Mouse (Mus musculus) hematopoietic stem cell, adult 5-6 weeks (primary cell): ENCODE data around the gene Dab2. TPM values are rescaled to one million over a fixed set of nuclear protein-coding genes. Genes with fewer than 3 reads are reported as not detected.

Experiments
- ATAC-seq, 2 experiments: fragments of 125-278 bp in 1 of 2; replicated peaks in 1 of 2; 2 replicates each; pipeline ENCODE4 v1.8.0; 2016 to 2017; ENCODE audit warnings: inconsistent platforms in 2 of 2, mild to moderate bottlenecking in 2 of 2, moderate number of reproducible peaks in 2 of 2, low read depth in 1 of 2, moderate TSS enrichment in 1 of 2; ENCODE audit not compliant: low FRiP score in 2 of 2, poor library complexity in 2 of 2, severe bottlenecking in 2 of 2, insufficient read depth in 1 of 2, low TSS enrichment in 1 of 2
- total RNA-seq: library from RNA; stranded (forward); fragments of 172-1452, 232-1000 nt; gene quantifications from 2 replicates; pipeline ENCODE4 v1.2.3, GENCODE M21; 2017

The Dab2 gene
- 2.2 and 2.3 TPM in 2 replicates for total RNA-seq

GRCm38 (mm10) chr15:6299554-6299953 is at the start of gene Dab2:
TSS of gene Dab2 (plus strand) at chr15:6299788.
- no peak for ATAC-seq

- no peak for ATAC-seq
Measured at GRCm38 (mm10) chr15:6253471-6253870, 46.1 kb upstream of the Dab2 start.

DNA sequence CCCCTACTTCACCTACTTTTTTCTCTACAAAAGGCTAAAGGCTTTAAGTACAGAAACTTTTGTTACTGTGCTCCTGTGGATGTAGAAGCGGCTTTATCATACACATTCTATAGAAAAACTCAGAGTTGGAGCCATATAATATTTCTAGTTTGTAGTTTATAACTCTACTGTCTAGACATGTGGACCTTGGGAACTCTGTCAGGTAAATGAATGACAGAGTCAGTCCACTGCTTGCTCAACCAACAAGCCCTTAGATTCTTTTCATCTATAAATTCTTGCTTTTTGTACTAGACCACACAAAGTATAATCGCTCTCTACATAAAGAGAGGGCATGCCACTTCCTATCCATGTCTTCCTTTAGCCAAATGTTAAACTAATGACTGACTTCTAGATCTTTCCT is 45.2 kb upstream of the Dab2 start:
- ATAC-seq, result no peak

DNA sequence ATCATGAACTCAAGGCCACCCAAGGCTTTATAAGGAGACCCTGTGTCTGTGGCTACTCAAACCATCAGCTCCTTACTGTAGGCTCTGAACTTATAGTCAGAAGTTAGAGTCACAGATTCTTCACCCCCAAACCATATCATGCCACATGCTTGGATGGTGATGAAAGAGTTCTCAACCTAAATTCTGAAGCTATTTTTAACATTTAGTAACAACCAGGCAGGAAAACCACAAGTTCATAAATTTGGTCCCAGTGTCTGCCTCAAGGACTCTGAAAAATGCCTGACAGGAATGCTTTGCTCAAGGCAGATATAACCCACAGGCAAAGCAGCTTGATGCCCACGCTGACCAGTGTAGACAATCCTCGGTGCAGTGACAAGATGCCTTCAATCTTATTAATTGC is 42.5 kb upstream of the Dab2 start:
- peak; percentile 62 to 69 for ATAC-seq

DNA sequence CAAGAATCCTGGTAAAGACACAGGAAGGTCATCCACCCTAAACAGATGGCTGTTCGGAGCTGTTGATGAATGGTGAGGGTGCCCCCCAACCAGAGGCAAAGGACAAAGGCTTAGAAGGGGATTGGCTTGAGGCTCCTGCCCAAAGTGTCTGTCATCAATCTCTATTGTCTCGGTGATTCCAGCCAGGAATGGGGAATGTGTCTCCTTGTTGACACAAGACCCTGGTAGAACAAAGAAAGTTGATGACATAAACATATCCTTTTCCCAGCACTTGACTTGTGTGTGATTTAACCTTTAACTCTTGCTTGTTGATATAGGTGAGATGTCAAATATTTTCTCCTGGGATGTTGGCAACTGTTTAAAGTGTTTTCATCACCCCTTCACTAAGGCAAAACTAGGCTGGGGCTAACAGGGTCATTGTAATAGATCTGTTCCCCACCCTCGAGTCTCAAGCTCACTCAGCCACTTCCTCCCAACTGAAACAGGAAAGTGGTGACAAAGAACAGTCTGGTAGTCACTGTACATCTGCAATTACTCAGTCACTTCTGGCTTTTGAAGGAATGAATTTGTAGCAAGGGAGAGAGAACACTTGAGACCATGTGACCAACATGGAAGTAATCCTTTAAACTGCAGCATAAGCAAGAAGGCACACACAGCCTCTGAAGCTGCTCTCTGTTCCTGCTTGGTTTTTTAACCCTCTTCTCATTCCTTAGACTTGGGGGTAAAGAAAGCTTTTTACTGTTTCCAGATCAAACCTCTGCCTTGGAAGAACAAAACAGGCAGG is 39.4 kb upstream of the Dab2 start:
- peak; percentile 36 to 54; a peak in 3 of 4 replicates for ATAC-seq

- ATAC-seq, result no peak
Measured at GRCm38 (mm10) chr15:6260741-6261430, 38.7 kb upstream of the Dab2 start.

DNA sequence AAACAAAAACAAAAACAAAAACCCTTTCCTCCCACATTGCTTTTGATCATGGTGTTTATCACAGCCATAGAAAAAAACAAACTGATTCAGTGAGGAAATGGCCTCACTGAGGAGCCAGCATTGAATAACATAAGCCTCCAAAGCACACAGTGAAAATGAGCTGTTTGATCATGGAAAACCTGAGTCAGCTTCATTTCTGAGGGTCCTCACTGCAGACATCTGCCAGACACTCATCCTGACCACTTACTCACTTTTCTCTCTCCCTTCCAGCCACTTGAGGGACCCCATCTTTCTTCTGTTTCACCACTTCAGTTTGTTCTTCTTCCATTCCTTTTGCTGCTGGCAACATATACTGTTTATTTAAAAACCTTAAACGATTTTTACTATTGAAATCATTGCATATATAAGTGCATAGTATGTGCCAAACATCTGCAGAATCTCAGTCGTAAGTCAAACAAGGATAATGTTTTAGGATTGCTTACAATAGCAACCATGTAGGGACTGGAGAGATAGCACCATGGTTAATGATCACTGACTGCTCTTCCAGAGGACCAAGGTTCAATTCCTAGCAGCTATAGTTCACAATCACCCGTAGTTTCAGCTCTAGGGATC is 32.3 kb upstream of the Dab2 start:
- no peak for ATAC-seq

DNA sequence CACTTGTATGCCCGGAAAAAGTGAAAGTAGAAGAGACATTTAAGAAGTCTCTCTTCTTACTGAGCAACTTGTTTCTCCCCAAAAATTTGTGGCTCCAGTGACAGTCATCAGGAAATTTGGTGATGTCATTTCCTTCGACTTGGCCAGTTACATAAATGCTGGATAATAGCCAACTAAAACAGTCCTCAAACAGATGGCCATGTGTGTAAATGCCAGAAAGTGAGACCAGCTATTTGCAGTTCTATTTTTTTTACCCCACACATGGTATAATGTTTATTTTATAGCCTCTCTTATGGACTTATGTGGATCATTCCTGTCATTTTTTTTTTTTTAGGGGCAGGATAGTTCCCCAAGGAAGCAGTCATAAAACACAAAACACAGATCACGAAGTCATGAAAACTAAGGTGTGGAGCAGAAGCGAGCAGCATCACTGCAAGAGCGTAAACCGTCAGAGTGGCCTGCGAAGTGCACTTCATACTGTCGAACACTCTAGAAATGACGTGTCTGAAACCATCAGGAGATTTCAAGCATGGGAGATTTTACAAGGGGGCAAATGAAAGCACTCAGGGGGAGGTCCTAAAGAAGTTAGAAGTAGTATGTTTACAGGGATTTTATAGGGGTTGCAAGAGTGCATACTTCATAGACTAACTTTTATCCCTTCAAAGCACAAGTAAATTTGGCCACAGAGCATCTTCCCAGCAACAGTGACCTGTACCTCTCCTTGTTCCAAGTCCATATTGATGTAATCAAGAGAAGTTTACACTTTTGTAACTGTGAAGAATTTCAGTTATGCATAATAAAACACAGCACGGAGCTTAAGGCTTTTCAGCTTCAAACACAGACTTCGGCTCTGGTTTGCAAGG is 20.8 kb upstream of the Dab2 start:
- peak; percentile 62 to 71 for ATAC-seq

GRCm38 (mm10) chr15:6280021-6280451 is 19.6 kb upstream of the Dab2 start:
- no peak for ATAC-seq

DNA sequence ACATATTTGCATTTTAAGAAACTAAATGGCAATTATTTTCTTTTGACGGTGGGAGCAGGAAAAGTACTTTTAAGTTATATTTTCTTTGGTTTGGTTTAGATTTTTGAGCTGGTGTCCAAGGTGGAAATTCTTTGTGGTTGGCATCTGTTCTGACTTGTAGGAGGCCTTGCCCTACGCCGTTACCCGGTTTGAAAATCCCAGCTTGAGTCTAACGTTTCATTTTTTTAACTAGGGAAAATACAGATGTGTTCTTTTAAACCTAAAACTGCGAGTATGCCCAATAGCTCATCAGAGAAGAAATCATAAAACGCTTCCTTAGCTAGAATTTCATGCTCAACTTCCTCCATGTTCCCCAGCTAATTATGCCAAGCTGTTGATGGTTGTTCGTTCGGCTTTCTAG is 16.3 kb upstream of the Dab2 start:
- ATAC-seq, result no peak

- no peak for ATAC-seq
Measured at GRCm38 (mm10) chr15:6296071-6296470, 3.5 kb upstream of the Dab2 start.

DNA sequence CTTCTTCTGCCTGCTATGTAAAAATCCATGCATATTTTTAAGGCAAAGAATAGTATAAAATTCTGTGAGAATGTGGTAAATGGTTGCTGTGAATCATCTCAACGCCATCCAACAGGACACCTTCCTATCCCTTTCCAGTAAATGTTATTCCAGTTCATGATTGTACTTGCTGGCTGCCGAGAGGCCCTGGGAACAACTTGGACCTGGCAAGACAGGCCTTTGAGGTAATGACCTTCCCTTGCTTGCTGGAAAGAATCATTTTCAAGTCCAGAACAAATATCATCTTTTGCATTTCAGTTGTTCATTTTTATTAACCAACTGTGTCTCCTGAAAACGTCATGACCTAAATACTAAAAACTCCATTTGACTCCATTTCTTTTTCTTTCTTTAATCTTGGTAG is 862 bp upstream of the Dab2 start:
- ATAC-seq, result no peak

DNA sequence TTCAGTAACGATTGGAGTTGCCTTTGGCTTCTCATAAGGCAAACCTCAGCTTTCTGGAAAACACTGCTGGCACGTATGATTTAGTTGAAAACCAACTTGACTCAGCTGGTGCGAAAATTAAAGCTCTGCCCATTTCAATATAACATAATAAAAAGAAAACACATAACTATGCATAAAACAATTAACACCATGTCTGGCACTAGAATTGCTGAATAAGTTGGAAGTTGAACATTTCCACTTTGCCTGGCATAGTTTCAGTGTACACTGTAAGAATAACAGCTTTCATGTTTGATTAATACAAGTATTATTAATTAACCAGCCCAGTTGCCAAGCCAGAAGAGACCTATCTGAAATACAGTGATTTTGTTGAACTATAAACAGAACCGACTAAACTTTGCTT is 2.6 kb downstream of the Dab2 start:
- no peak for ATAC-seq

DNA sequence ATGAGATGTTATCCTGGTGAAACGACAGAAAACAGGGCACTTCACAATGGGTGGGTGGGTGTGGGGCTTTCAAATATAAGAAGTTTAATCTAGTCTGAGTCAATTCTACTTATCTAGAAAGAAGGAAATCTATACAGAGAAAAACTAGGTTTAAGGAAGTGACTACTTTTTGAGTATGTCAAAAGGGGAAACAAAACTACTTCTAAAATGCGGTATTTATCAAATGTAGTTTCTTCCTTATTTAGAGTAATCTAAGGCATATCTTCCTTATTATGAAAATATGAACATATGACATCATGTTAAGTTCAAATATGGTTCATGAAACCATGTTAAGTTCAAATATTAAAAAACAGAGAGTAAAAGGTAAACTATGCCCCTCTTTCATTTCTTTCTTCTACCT is 4.2 kb downstream of the Dab2 start:
- no peak; a peak in 1 of 4 replicates for ATAC-seq

GRCm38 (mm10) chr15:6309633-6310032 is 10.0 kb downstream of the Dab2 start:
- no peak for ATAC-seq

DNA sequence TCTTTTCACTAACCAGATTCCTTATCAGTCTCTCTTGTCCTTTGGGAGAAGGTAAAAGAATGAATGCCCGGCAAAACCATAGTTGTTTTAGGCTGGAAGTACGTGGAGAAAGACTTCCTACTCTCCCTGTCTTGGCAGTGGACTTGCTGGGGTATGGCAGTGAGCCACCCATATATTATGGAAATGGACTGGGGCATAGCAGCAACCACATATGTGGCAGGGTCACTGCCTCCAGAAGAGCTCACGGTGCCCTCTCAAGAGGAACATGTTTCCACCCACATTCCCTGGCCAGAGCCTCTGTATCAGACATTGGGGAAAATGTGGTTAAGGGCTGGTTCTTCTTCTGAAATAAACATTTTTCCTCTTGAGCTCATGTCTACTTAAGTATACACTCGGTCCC is 10.8 kb downstream of the Dab2 start:
- no peak for ATAC-seq

GRCm38 (mm10) chr15:6312396-6312795 is 12.8 kb downstream of the Dab2 start:
- ATAC-seq, result no peak

GRCm38 (mm10) chr15:6319352-6319751 is 19.8 kb downstream of the Dab2 start:
- ATAC-seq, result no peak
